Mouse (Mus musculus): Measurements from ENCODE around the gene Neurl4.

- TF ChIP-seq POLR2A (IDR thresholded peaks at IDR 0.05; ENCODE audit: borderline replicate concordance, control insufficient read depth, low read depth, low read length) (no peak), CTCF (IDR thresholded peaks at IDR 0.05; ENCODE audit: control insufficient read depth, insufficient read depth, low read length) (no peak)
Measured at GRCm38 (mm10) chr11:69871822-69872221, 29.1 kb upstream of the Neurl4 start.
